Mouse (Mus musculus): ENCODE data around the gene Gm42791.

- TF ChIP-seq POLR2A (IDR thresholded peaks at IDR 0.05; ENCODE audit: low read depth, low read length), result no peak
- TF ChIP-seq CTCF (conservative IDR thresholded peaks at IDR 0.05; ENCODE audit: insufficient read depth, insufficient read length, low read depth, low read length), result no peak
Measured at GRCm38 (mm10) chr5:148965691-148966333, 29.1 kb downstream of the Gm42791 start.
